Mouse (Mus musculus) adrenal gland, adult 18-20 months (tissue): ENCODE data around the gene Snrpf. TPM values are rescaled to one million over a fixed set of nuclear protein-coding genes. Genes with fewer than 3 reads are reported as not detected.

Source experiments
- DNase-seq, 2 experiments: peaks; one replicate each; pipeline ENCODE4 v3.0.0; 2021 to 2022; ENCODE audit warnings: low spot score in 2 of 2
- long read RNA-seq, 2 experiments: library from polyadenylated mRNA; stranded (forward); transcript quantifications; one replicate each; pipeline ENCODE4 v2.0.0; 2021
- total RNA-seq, 2 experiments: library from RNA; stranded (reverse); gene quantifications; 1 replicate in 1 of 2; 2 replicates in 1 of 2; pipeline ENCODE4 v1.2.3; 2021

Snrpf gene
- total RNA-seq: 10 to 100 TPM; 14.6 to 16.7 TPM
- long read RNA-seq, experiment 1, transcript Snrpf-201 (4 exons, 861 nt): major isoform, 13 of 15 reads
- long read RNA-seq, experiment 1, partial matches to known transcripts: 1 of 15 reads
- long read RNA-seq, experiment 1, other reads (novel, unspliced or antisense): 1 of 15 reads
- long read RNA-seq, experiment 2, transcript Snrpf-201 (4 exons, 861 nt): major isoform, 33 of 42 reads
- long read RNA-seq, experiment 2, partial matches to known transcripts: 9 of 42 reads
- long read RNA-seq, experiment 2, other reads (novel, unspliced or antisense): 0 of 42 reads

DNA sequence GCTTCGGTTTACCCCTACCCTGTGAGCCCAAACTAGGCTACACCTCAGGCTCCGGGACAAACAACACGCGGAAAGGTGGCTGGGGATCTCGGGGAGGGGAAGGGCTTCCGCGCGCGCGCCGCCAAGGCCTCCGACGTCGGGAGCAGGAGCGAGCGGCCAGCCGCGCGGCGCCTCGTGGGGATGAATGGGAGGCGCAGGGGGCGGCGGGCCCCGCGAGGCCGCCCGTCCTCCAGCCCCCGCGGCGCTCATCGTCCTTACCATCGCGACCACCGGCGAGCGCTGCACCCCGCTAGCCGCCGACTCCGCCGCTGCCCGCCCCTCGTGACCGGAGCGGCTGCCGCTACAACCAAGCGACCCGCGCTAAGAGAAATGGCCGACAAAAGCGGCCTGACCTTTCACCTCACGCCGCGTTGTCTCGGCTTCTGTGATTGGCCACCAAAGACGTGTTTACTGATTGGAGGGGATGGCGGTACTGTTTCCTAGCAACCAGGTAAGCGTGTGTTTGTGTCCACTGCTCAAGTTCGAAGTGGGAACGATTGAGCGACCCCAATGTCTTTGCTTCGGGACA, at the start of gene Snrpf:
Gene Snrpf, minus strand, starts transcription at position 426 of the 568 bp plus-strand sequence.
- DNase-seq: peak; percentile 89 to 92

- no peak for DNase-seq
These were observed 46.4 kb upstream of the Snrpf start for GRCm38 (mm10) chr10:93635941-93636340.

DNA sequence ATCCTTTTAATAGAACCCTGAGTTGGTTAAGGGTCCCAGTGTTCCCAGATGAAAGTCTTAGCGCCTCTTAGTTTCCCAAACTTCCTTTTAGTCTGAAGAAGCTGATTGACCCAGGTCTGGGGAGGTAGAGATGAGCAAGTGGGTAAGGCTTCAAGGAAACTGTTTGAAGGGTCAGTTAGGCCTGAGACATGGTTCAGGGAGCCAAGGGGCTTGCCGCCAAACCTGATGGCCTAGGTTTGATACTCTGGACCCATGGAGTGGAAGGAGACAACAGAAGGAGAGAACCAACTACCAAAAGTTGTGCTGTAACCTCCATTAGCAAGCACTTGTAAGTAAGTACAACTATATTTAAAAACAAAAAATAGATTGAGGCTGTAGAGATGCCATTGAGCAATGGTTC, 44.5 kb upstream of the Snrpf start:
- no peak for DNase-seq

DNA sequence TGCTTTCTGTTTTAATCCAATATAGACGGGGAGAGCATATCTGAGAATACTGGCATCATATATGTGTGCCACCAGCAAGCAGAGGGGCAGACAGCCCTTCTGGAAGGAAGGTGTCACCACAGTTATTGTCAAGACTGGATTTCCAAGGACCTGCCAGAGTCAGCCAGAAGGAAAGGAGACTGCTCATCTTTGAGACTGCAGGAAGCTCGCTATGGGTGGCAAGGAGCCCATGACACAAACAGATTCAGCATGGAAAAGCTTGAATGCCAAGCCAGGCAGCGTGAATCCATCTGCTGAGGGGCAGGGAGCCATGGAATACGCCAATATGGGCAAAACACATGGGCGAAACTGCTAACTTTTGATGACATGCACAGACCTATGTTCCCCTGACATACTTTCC, 44.1 kb upstream of the Snrpf start:
- DNase-seq: no peak

DNA sequence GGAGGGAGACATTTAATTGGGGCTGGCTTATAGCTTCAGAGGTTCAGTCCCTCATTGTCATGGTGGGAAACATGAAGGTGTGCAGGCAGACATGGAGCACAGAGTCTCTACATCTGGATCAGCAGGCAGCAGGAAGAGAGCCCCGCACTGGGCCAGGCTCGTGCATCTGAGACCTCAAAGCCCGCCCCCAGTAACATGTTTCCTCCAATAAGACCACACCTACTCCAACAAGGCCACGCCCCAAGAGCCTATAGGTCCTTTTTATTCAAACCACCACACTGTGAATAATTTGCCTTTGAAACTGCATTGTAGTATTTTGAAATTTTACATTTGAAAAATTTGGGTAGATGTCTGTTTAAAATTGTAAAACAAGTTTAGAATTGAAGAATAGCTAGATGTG, 42.6 kb upstream of the Snrpf start:
- DNase-seq: no peak

GRCm38 (mm10) chr10:93630310-93630709, 40.8 kb upstream of the Snrpf start:
- DNase-seq: no peak

- no peak for DNase-seq
These were observed 34.6 kb upstream of the Snrpf start for GRCm38 (mm10) chr10:93624151-93624550.

- no peak for DNase-seq
These were observed 34.2 kb upstream of the Snrpf start for GRCm38 (mm10) chr10:93623725-93624124.

DNA sequence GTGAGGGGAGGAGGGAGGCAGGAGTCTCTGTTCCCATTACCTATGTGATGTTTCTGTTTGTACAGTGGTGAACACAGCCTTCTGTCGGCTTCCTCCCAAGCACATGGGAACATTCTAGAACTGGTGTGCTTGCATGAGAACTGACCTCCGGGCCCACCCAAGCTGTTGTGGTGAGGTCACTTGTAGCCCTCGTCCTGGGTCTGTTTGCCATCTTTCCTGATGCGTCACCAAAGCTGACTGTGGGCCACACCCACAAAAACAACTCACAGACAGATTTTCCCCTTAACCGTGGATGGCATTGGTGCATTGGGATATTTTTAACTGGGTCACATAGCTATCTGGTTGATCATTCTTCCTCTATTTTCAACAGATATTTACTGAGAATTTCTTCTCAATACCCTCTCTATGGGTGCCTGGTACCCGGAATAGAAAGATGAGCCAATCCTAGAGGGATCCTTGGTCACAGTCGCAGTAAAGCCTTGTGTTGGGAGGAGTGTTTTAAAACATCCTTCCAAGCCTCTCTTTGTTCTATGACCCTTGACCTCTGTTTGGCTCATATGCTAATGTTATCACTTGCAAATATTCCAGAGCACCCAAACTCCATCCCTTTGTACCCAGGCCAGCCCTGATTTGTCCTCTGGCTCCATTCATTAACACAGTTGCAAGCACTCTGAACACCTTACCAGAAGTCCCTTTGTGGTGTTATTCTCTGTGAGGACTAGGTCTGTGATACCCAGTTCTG, 31.1 kb upstream of the Snrpf start:
- DNase-seq: no peak

GRCm38 (mm10) chr10:93614850-93615249, 25.3 kb upstream of the Snrpf start:
- no peak for DNase-seq

- peak; percentile 29 to 30 for DNase-seq
These were observed 22.0 kb upstream of the Snrpf start for GRCm38 (mm10) chr10:93611419-93612007.

GRCm38 (mm10) chr10:93610896-93611295, 21.4 kb upstream of the Snrpf start:
- no peak for DNase-seq

- DNase-seq: no peak
These were observed 19.7 kb upstream of the Snrpf start for GRCm38 (mm10) chr10:93609236-93609635.

GRCm38 (mm10) chr10:93608051-93608450, 18.5 kb upstream of the Snrpf start:
- DNase-seq: no peak

DNA sequence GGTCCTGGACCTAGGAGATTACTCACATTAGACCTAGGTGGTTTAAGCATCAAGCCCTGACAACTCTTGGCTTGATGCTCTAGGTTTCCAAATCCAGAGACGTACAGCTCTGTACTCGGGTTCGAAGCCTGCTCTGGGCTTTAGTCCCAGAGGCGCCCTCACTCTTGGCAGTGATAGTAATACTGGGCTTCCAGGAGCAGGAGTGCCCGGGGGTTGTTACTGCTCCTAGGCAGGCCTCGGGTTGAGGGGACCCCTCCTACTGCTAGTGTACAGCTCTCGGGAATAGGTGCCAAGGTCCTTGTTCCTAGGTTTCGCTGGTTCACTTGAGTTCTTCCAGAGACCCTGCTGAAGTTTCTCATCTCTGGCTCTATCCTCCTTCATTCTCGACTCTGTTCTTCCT, 16.8 kb upstream of the Snrpf start:
- DNase-seq: no peak

DNA sequence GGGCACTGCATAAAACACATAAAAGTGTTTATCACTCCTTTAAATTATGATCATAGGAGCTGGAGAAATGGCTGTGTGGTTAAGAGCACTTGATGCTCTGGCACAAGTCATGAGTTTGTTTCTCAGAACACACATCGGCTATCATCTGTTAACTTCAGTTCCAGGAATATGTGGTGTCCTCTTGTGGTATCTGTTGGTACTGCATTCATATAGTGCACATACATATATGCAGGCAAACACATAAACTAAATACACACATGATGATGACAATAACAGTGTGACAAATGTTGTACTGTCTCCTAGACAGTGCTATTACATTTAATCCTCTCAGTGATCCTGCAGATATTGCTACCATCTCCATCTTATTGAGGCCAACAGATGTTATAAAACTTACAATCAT, 13.8 kb upstream of the Snrpf start:
- DNase-seq: no peak

DNA sequence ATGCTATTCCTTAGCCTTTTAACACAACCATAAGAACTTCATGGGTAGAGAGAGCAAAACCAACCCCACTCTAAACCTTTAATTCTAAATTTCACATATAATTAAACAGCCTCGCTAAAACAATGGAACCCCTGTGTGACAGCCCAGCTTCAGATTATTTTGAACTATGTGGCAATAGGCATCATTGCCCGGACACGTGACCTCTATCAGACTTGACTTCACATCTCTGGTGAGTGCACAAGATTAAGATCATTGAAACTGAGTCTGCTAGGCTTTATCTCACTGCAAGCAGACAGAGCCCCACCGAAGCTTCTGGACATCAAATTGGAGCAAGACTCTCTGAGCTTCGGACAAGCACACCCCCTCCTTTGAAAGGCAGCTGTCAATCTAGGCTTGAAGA, 12.8 kb upstream of the Snrpf start:
- no peak for DNase-seq

- DNase-seq: no peak
These were observed 7.1 kb upstream of the Snrpf start for GRCm38 (mm10) chr10:93596641-93597040.

GRCm38 (mm10) chr10:93595831-93596230, 6.3 kb upstream of the Snrpf start:
- peak in 1 of 2 experiments; percentile 28 for DNase-seq

DNA sequence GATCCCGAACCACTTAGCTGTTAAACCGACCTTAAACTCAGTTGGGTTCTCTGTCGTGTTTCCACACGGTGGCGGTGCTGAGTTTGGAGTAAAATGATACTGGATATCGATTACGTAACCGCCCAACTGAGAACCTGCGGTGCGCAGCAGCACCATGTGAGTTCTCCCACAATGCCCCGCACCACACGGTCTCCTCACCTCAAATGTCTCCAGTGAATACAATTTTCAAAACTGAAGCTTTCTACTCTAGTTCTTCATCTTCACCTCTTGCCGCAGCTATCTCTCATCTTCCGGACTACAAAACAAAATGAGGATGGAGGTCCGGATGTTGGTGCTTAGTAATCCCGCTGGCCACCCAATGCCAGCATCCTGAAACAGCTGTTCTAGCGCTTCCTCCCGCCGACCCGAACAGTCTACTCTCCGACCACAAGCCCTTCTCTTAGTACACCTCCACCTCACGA, 4.5 kb upstream of the Snrpf start:
- peak; percentile 76 to 80 for DNase-seq

GRCm38 (mm10) chr10:93592456-93592855, 3.0 kb upstream of the Snrpf start:
- DNase-seq: peak in 1 of 2 experiments; percentile 26

DNA sequence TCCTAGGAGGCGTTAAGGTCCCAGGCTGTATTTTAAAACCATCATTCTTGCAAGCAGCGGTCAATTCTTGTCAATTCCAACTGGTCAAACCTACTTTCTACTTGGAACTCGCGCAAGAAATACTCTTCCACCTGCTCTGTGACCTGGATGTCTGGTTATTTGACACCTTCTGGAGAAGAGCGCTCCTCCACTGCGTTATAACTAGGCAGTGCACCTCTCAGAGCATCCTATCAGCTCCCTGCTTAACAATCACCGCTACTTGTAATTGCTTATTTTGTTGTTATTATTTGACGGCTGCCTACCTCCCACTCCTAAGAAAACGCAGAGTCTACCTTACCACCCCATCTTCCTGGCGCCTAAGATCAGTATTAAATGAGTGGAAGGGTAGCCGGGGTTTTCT, 710 bp downstream of the Snrpf start:
- no peak for DNase-seq
